Mouse (Mus musculus) embryonic facial prominence, embryonic 11.5 days (tissue): Measurements from ENCODE around the gene Tmbim4. TPM values are rescaled to one million over a fixed set of nuclear protein-coding genes. Genes with fewer than 3 reads are reported as not detected.

Experiments used
- ATAC-seq: fragments of 200-750 bp; cut with Nextera tagmentation; replicated peaks from 2 replicates; pipeline ENCODE4 v1.8.0; 2017; ENCODE audit warnings: low read depth; ENCODE audit not compliant: insufficient number of reproducible peaks, low FRiP score, low TSS enrichment
- DNase-seq: peaks from one replicate; pipeline ENCODE4 v3.0.0-alpha.2; 2015; ENCODE audit warnings: low spot score
- H3K27ac ChIP-seq: fragments of 300-500 bp; sonication (generic); replicated peaks from 2 replicates; pipeline ENCODE4 v1.5.1; 2014; ENCODE audit warnings: mild to moderate bottlenecking, low read depth, low read length, control low read depth
- H3K27me3 ChIP-seq: fragments of 300-500 bp; sonication (generic); 2 replicates; pipeline ENCODE4 v1.6.1; 2014; ENCODE audit warnings: mild to moderate bottlenecking, low read length, moderate library complexity, mixed read lengths; ENCODE audit not compliant: control insufficient read depth, insufficient read depth
- H3K36me3 ChIP-seq: fragments of 300-500 bp; sonication (generic); replicated peaks from 2 replicates; pipeline ENCODE4 v1.6.1; 2014; ENCODE audit warnings: low read depth, mild to moderate bottlenecking, low read length, moderate library complexity, mixed read lengths; ENCODE audit not compliant: control insufficient read depth, insufficient read depth
- H3K4me1 ChIP-seq: fragments of 300-500 bp; sonication (generic); 2 replicates; pipeline ENCODE4 v1.6.1; 2014; ENCODE audit warnings: low read length, mixed read lengths; ENCODE audit not compliant: control insufficient read depth, insufficient read depth
- H3K4me2 ChIP-seq: fragments of 300-500 bp; sonication (generic); 2 replicates; pipeline ENCODE4 v1.6.1; 2014; ENCODE audit warnings: low read depth, mild to moderate bottlenecking, control low read depth, low read length, moderate library complexity
- H3K4me3 ChIP-seq: fragments of 300-500 bp; sonication (generic); 2 replicates; pipeline ENCODE4 v1.5.1; 2014; ENCODE audit warnings: low read depth, low read length, control low read depth
- H3K9ac ChIP-seq: fragments of 300-500 bp; sonication (generic); replicated peaks from 2 replicates; pipeline ENCODE4 v1.6.1; 2014; ENCODE audit warnings: mild to moderate bottlenecking, control low read depth, low read length
- H3K9me3 ChIP-seq: fragments of 300-500 bp; sonication (generic); replicated peaks from 2 replicates; pipeline ENCODE4 v1.6.1; 2016; ENCODE audit warnings: mild to moderate bottlenecking, low read length, inconsistent platforms, mixed read lengths; ENCODE audit not compliant: control insufficient read depth
- WGBS: fragments of 180-500 bp; shearing (Covaris S2); extraction: QIAGEN DNeasy Blood & Tissue Kit; methylation state at CpG from one replicate; pipeline ENCODE4 v1.1.7; 2014; 5-methylcytosine and 5-hydroxymethylcytosine counted together
- polyA plus RNA-seq: library from polyadenylated mRNA; unstranded; fragments of >200 nt; fragmentation: Nextera tagmentation; extraction: Ambion mirVana; gene quantifications from 2 replicates; pipeline ENCODE4 v1.2.1, GENCODE M21; 2014

Gene Tmbim4
- polyA plus RNA-seq, 1 experiment from 2014 or later: 68.5 TPM

- H3K4me1 ChIP-seq: no peaks in the 10 kb centered on the region
- no peak overlapping the region for H3K4me2 ChIP-seq
- no peaks in the 10 kb centered on the region for H3K36me3 ChIP-seq
- no peaks in the 10 kb centered on the region for H3K9me3 ChIP-seq
- H3K4me3 ChIP-seq: no peak overlapping the region
- DNase-seq: no peak
- no peak overlapping the region for H3K9ac ChIP-seq
- H3K27ac ChIP-seq: no peak overlapping the region
- WGBS: 38% methylated on average over 8 of the region's 8 CpGs
- H3K27me3 ChIP-seq: no peaks in the 10 kb centered on the region
- no peak for ATAC-seq
Observed at GRCm38 (mm10) chr10:120252800-120253199, 51.4 kb downstream of the Tmbim4 start.

GRCm38 (mm10) chr10:120257231-120257630 lies 55.8 kb downstream of the Tmbim4 start:
- no peak for ATAC-seq
- H3K27ac ChIP-seq: no peak overlapping the region
- WGBS: 28% methylated on average over 11 of the region's 11 CpGs
- no peak overlapping the region for H3K4me3 ChIP-seq
- no peak overlapping the region for H3K9ac ChIP-seq
- H3K9me3 ChIP-seq: no peaks in the 10 kb centered on the region
- H3K27me3 ChIP-seq: no peaks in the 10 kb centered on the region
- no peaks in the 10 kb centered on the region for H3K4me1 ChIP-seq
- H3K4me2 ChIP-seq: no peak overlapping the region
- peak; percentile 90 for DNase-seq
- no peaks in the 10 kb centered on the region for H3K36me3 ChIP-seq

GRCm38 (mm10) chr10:120267790-120268189 lies 66.4 kb downstream of the Tmbim4 start:
- DNase-seq (no peak), ATAC-seq (no peak)
- no peak overlapping the region for H3K4me3 ChIP-seq
- no peak overlapping the region for H3K4me2 ChIP-seq
- no peaks in the 10 kb centered on the region for H3K27me3 ChIP-seq
- no peaks in the 10 kb centered on the region for H3K36me3 ChIP-seq
- peaks cover 7% of the 10 kb centered on the region; the same call in 1 of the 2 replicates for H3K4me1 ChIP-seq
- H3K9ac ChIP-seq: no peak overlapping the region
- 72% methylated on average over 12 of the region's 12 CpGs for WGBS
- no peaks in the 10 kb centered on the region for H3K9me3 ChIP-seq
- H3K27ac ChIP-seq: no peak overlapping the region

- Histone ChIP-seq H3K4me1 (peaks cover 7% of the 10 kb centered on the region; the same call in 1 of the 2 replicates), H3K27me3 (no peaks in the 10 kb centered on the region), H3K4me3 (no peak overlapping the region), H3K4me2 (no peak overlapping the region), H3K36me3 (no peaks in the 10 kb centered on the region), H3K27ac (no peak overlapping the region), H3K9ac (no peak overlapping the region), H3K9me3 (no peaks in the 10 kb centered on the region)
- DNase-seq: no peak
- 95% methylated on average over 13 of the region's 13 CpGs for WGBS
- no peak for ATAC-seq
Observed at GRCm38 (mm10) chr10:120269946-120270345, 68.6 kb downstream of the Tmbim4 start.

GRCm38 (mm10) chr10:120270777-120271176 lies 69.4 kb downstream of the Tmbim4 start:
- no peak overlapping the region for H3K9ac ChIP-seq
- ATAC-seq: no peak
- H3K4me2 ChIP-seq: no peak overlapping the region
- peaks cover 7% of the 10 kb centered on the region; the same call in 1 of the 2 replicates for H3K4me1 ChIP-seq
- no peaks in the 10 kb centered on the region for H3K36me3 ChIP-seq
- H3K27me3 ChIP-seq: no peaks in the 10 kb centered on the region
- H3K27ac ChIP-seq: no peak overlapping the region
- H3K9me3 ChIP-seq: no peaks in the 10 kb centered on the region
- DNase-seq: peak; percentile 77
- 84% methylated on average over 4 of the region's 4 CpGs for WGBS
- no peak overlapping the region for H3K4me3 ChIP-seq

- ATAC-seq (0 out of 2 replicates have a peak, but pooled peaks have one; percentile 41), DNase-seq (no peak)
- Histone ChIP-seq H3K27ac (peak overlapping the region; percentile 61; the same call in 1 of the 2 replicates), H3K4me3 (no peak overlapping the region), H3K4me2 (no peak overlapping the region), H3K4me1 (peaks cover 7% of the 10 kb centered on the region; the same call in 1 of the 2 replicates), H3K36me3 (no peaks in the 10 kb centered on the region), H3K9ac (peak overlapping the region; percentile 8; the same call in 1 of the 2 replicates), H3K9me3 (no peaks in the 10 kb centered on the region), H3K27me3 (no peaks in the 10 kb centered on the region)
- WGBS: 61% methylated on average over 6 of the region's 6 CpGs
Observed at GRCm38 (mm10) chr10:120271318-120271717, 69.9 kb downstream of the Tmbim4 start.

GRCm38 (mm10) chr10:120271879-120272269 lies 70.5 kb downstream of the Tmbim4 start:
- no peaks in the 10 kb centered on the region for H3K36me3 ChIP-seq
- peaks cover 7% of the 10 kb centered on the region; the same call in 1 of the 2 replicates for H3K4me1 ChIP-seq
- DNase-seq: no peak
- no peaks in the 10 kb centered on the region for H3K27me3 ChIP-seq
- H3K4me3 ChIP-seq: peak overlapping the region; percentile 0; the same call in 1 of the 2 replicates
- peak overlapping the region; percentile 29 for H3K4me2 ChIP-seq
- peak; percentile 31; the same call in 1 of the 2 replicates for ATAC-seq
- 5% methylated on average over 10 of the region's 11 CpGs for WGBS
- H3K9me3 ChIP-seq: no peaks in the 10 kb centered on the region
- peak overlapping the region; percentile 19 for H3K9ac ChIP-seq
- peak overlapping the region; percentile 43 for H3K27ac ChIP-seq

- Histone ChIP-seq H3K36me3 (no peaks in the 10 kb centered on the region), H3K9ac (peak overlapping the region; percentile 19), H3K4me1 (peaks cover 7% of the 10 kb centered on the region; the same call in 1 of the 2 replicates), H3K9me3 (no peaks in the 10 kb centered on the region), H3K4me2 (peak overlapping the region; percentile 29), H3K4me3 (peak overlapping the region; percentile 0; the same call in 1 of the 2 replicates), H3K27me3 (no peaks in the 10 kb centered on the region), H3K27ac (peak overlapping the region; percentile 43)
- peak; percentile 83 for ATAC-seq
- DNase-seq: peak; percentile 78
- 9% methylated on average over 19 of the region's 19 CpGs for WGBS
Observed at GRCm38 (mm10) chr10:120272270-120272883, 71.0 kb downstream of the Tmbim4 start.
